Mouse (Mus musculus) lung, postnatal 4 days (tissue): ENCODE data around the gene Hat1.
A peak's percentile ranks its signal among the peaks of the same experiment; 100 is the strongest.
"Not testable (repeated sequence)": the region's sequence is repeated elsewhere in the genome, so short reads cannot be mapped to it uniquely, and the experiment has no call there.

Experiments
- DNase-seq, 2 experiments: peaks; one replicate each; pipeline ENCODE4 v3.0.0; 2021

Gene Hat1

DNA sequence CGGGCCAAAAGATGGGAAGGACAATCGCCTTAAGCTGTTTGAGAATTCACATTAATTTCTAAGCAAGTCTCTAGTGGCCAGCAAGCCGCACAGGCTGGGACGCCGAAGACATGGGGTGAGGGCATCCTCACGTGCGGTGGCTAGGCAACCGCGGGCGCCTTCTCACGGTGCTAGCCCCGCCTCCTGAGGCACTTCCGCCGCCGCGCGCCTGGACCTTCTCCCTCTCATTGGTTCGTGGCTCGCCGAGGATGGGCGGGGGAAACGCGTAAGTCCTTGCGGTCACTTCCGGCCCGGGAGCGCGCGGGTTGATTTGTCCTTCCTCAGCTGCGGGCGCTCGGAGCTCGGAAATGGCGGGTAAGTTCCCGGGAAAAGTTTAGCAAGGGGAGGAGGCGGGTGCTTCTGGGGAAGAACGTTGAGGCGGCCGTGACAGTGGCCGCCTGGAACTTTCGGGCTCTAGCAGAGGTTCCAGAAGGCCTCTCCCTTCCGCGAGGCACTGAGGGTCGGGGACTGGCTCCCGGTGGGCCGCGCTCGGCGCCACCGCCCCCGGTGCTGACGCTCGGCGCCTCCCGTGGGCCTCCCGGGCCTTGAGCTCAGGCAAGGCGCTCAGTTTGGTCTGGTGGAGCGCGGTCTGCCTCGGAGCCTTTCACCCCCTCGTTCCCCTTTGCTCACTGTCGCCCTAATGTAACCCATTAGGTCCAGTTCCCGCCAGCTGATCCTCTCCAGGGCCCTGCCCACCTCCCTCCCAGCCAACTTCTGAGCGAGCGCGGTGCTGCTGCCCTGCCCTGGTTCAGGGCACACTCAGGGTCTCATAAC is at the start of gene Hat1:
Gene Hat1 (plus strand): TSS at position 8 of the 813 bp plus-strand sequence.
- DNase-seq: peak; percentile 96 to 97

DNA sequence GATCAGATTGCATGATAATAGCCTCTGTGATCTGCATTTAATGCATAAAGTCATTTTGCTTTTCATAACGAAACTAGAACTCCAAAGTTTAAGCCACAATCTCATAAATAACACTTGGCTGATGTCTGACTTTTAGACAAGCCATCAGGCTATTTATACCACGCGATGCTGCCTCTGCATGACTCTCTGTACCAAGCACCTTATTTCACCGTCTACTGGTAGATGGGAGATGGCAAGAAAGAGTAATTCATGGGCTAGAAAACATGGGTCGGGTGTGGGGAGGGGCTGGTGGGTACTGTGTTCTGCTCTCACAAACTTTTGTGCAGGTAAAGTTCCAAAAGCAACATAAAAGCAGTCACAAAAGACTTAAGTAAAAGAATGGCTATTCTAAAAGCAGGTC is 48.6 kb upstream of the Hat1 start:
- DNase-seq: no peak

DNA sequence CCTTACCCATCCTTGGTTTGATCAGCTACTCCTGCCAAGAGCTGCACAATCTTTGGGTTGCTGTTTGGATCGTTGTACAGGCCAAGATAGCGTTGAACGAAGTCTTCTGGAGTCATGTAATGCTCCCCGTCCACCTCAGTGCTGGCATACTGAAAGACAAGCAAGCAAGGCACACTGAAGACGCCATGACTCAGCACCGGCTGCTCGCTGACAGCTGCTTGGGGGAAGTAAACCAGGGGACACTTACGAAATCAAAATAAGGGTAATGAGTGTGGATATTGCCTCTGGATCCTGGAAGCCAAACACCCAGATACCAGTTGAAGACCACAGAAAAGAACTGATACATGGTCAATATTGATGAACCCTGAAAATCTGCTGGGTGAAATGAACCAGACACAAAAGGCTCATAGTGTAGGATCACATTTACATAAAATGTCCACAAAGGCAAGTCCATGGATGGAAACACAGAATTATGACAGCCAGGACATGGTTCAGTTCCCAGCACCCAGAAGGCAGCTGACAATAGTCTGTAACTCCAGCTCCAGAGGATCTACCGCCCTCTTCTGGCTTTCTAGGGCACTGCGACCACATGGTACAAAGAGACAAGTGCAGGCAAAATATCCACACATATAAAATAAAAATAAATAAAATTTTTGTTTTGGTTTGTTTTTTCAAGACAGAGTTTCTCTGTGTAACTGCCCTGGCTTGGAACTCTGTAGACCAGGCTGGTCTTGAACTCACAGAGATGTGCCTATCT is 44.7 kb upstream of the Hat1 start:
- DNase-seq: peak in 1 of 2 experiments; percentile 19

DNA sequence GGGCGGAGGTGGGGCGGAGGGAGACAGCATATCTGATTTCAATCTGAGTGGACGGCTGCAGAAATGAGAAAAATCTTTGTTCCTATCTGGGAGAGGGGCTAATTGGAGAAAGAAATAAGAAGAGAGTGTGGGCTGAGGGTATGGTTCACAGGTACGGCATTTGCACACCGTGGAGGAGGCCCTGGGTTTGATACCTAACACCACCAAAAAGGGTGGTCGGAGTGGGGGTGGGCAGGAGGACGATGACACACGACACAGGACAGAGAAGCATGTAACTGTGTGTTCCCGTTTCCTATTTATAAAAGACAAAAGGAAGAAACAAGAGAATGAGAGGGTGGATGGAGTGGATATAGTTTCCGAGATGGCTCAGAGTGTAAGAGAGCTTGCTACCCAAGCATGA is 41.6 kb upstream of the Hat1 start:
- no peak for DNase-seq

DNA sequence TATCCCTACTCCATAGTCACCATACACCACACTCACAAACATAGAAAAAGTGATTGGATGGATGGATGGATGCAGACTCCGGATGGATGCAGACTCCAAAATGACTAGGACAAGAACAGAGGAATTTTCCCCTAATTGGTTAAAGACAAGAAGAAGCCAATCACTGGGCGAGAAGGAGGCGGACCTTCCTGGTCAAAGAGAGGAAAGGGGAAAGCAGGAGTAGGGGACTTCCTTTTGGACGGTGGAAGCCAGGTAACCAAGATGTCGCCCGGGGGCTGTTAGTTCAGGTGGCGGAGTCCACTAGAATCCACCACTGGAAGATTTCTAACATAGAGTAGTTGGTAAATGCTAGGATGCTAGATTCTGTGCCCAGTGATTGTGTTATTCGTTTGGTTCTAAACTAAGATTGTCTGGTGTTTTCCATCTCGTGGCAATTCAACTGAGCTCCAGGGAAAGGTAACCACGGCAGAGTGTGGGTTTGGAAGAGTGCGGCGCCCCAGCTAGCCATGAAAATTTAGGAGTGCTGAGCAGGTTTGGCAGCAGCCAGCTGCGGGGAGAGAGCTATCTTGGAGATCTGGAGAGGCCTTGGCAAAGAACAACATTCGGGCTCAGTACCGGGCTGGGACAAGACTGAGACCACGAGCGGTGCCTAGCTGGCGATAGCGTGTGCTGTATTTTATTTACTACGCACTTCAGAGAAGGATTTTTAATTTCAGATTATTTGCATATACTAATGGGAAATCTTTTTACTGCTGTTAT is 40.8 kb upstream of the Hat1 start:
- no peak for DNase-seq

DNA sequence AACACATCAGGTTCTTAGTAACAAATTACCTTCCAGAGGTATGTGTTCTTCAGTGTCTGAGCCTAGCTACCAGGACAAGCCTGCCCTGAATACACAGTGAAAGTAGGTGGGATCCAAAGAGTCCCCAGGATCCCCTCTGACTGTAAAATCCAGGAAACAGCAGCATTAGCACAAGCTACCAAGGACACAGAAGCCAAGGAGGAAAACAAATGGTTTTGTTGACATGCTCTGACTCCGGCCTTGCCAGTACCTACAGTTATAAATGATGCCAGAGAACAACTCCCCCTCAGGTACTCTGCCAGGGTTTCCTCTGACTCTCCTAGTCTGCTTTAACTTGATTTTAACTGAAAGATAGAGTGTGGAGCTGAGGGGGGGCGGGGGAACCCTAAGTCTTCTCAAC is 39.2 kb upstream of the Hat1 start:
- no peak for DNase-seq

DNA sequence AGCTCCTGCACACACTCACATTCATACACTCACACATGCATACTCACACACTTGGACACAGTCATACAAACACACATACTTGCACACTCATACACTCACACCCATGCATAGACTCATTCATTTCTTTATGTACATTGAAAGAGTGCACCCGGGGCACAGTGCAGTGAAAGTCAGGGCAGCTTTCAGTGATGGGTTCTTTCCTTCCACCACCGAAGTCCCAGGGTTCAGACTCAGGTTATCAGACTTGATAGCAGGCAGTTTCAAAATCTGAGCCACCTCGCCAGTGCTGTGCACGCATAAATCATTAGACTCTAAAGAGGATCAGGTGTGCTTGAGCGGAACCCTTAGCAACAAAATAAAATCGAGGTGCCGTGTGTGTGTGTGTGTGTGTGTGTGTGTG is 38.6 kb upstream of the Hat1 start:
- no peak for DNase-seq

DNA sequence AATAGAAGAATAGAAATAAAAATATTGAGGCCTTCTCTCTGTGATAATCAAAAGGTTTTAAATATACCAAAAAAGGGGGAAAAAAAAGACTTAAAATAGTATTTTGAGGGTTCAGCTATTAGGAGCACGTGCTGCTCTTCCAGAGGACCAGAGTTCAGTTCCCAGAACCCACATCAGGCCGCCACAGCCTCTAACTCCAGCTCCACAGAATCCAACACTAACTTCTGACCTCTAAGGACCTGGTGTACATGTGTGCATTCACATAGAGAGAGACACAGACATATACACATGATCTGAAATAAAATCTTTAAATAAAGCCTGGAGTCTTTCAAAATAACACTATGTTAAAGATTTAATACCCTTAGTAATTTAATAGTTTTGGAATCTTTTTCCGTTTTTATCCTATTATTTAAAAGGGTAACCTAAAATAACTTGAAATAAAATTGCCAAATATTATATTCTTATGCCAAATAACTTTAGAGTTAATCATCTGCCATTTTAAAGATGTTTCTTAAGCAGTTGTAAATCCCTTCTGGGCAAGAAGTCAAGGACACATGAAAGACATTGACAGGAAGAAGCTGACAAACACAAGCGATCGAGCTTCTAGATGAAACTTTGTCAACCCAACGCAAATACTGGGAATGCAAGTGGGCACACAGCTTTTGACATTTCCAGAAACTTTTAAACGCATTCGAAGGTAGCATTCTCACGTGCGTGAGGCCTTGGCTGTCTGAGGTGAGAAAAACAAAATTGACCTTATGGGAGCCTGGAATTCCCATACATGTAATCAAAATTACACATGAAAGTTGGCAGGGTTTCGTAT is 37.6 kb upstream of the Hat1 start:
- no peak for DNase-seq

DNA sequence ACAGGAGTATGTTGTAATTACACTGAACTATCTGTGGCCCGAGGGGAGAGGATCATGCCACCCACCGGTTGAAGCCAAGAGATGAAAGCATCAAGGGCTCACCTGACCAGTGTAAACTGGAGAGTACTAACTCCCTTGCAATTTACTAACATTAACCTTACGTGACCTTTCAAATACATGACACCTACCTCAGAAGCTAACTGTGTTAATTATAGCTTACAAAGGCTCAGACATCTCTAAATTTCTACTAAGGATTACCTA is 37.1 kb upstream of the Hat1 start:
- no peak for DNase-seq

DNA sequence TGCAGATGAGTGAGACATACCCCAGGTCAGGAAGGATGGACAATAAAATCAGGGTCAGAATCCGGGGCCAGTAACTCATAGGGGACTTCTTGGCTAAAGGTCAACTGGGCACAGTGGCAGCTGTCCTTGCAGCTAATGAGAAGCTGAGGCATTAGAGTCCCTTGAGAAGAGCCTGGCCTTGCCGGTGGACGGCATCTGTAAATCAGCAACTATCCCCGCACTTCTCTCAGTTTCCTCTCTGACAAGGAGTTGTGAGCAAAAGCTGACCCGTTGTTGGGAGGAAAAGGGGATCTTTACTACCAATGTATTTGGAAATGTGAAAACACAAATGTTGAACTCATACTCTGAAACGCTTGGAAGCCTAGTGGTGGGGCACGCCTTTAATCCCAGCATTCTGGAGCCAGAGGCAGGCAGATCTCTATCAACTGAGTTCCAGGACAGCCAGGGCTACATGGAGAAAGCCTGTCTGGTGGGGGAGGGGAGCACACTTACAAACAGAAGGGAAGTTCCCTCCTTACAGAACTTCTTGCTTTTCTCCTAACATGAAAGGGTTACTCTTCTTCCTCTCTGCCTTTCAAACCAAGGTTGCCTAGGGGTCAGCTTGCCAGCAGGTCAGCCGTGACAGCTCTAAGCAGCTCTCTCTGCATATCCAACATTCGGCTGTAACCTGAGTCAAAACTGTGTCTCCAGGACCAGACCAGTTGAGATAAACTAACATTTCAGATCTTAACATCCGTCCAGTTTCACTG is 35.3 kb upstream of the Hat1 start:
- DNase-seq: no peak

DNA sequence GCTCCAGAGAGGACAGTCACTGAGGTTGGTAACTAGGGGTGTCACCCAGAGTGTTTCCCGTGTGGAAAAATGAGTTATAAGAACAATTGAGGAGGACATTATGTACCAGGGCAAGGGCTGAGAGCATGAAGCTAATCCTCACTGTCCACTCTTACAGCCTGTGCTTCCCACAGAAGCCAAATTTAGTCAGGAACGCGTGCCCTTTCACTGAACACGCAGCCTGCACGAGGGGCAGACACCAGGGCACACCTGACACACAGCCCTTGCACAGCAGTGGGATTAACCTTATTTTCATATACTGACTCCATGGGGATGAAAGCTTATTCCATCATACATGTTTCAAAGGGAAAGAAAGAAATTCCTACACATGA is 34.7 kb upstream of the Hat1 start:
- DNase-seq: no peak

DNA sequence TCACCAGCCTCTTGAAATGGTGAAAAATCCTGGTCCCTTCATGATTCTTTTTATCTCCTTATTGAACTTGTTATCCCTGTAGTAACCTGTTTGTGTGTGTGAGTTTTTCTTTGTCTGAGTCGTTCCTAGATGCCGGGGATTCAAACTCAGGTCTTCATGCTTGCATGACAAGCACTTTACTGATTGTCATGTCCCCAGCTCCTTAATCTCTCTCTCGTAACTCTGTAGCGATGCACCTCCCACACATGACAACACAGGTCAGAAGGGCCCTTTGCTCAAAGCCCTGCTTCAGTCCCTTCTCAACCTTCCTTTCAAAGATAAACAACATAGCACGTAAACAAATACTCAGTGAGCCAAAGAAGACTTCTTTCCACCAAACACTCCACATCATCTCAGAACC is 30.4 kb upstream of the Hat1 start:
- no peak for DNase-seq

DNA sequence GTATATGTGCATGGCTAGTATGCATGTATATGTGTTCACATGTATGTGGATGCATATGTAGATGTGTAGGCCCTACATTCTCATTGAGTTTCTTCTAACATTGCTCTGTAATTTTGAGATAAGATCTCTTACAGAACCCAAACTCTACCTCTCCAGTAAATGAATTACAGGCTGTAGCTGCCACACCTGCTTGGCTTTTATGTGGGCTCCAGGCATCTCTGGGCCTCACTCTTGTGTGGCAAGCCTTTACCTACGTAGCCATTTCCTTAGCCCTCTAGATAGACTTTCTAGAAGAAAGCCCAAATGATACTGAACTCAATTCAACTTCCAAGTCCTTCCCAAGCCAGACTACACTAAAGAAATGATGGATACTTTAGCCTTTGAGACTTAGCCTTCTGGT is 28.6 kb upstream of the Hat1 start:
- DNase-seq: no peak

DNA sequence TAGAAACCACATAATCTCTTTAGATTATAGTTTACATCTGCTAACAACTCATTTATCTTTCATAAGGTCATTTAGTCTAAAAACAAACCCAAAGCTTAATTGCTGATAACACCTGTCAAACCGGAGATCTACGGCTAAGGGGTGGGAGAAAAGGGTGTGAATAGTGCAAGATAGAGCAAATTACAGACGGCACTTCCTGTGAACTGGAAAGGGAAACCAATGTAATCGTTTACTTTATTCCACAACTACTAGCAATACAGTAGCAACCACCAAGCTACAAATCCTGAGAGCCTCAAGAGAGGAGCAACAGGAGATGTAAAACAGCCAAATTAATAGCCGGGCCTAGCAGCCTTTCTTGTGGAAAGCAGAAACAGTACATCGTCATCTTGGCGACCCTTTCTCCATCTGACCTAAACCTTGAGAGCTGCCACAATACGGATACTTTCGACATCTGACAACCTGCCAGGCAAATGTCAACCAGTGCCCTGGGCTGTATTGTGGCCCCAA is 22.1 kb upstream of the Hat1 start:
- DNase-seq: no peak

DNA sequence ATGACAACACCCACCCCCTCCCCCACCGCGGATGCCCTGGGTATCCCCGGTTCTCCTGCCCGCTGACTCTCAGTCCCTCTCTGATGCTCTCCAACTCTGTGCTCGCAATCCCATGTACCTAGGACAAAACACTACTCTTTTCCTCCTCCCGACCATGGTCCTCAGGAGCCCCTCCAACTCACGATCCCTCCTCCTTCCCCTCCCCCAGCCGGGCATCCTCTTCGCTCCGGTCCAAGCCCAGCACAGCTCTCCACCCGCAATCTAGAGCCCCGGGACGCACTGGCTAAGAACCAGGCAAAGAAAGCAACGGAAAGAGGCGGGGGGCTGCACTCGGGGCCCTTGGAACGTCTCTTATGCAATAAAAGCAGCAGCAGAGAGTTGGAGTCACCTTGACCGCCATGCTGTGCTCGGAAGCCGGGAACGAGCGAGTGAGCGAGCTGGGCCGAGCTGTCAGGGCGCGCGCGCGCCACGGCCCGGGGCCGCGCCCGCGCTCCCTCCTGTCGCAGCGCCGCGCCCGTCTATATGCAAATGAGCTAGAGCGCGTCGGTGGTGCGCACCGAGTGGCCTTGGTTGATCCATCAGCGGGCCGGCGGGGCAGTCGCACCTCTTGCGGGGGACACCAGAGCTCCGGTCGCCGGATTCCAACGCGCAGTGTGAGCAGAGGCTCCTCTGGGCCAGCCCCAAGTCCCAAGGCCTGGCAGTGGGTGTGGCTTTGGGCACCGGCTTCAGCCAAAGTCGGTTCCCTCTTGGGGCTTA is 21.5 kb upstream of the Hat1 start, which contains the start of gene Slc25a12:
Gene Slc25a12 (minus strand): TSS at position 625 of the 756 bp plus-strand sequence.
- DNase-seq: peak; percentile 82 to 89

DNA sequence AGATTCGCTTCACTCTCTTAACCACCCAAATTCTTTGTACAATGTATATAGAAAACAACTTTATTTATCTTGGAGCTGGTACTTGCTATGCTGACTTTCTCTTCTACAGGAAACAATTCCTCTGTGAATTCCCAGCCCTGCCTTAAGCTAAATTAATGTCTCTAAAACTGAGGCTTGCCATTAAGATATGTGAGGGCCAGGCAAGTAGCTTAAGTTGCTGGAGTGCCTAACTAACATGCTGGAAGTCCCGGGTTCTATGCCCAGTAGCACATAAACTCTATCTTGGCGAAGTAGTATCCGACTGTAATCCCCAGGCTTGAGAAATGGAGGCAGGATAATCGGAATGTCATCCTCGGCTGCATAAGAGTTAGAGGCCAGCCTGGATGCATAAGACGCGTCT is 20.7 kb upstream of the Hat1 start:
- no peak for DNase-seq

DNA sequence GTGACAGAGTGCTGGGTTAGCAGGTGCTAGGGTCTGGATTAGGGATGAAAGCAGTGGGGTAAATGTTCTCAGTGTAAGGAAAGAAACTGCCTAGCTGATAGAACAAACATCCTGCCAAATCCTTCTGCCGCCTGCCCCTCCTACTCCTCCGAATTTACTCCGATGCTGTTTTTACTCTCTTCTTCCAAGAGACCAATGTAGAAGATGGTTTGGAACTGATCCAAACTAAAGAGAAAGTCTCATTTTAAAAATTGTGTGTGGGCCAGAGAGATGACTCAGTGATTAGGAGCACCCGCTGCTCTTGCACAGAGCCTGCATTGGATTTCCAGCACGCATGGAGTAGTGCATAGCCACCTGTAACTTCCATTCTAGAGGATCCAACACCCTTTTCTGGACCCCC is 17.0 kb upstream of the Hat1 start:
- no peak for DNase-seq

DNA sequence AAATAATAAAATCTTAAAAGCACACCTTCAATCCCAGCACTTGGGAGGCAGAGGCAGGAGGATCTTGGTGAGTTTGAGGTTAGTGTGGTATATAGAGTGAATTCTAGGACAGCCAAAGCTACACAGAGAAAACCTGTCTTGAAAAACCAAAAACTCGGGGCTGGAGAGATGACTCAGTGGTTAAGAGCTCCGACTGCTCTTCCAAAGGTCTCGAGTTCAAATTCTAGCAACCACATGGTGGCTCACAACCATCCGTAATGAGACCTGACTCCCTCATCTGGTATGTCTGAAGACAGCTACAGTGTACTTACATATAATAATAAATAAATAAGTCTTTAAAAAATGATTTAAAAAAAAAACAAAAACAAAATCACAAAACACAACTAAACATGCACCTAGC is 16.5 kb upstream of the Hat1 start:
- not testable (repeated sequence) for DNase-seq

DNA sequence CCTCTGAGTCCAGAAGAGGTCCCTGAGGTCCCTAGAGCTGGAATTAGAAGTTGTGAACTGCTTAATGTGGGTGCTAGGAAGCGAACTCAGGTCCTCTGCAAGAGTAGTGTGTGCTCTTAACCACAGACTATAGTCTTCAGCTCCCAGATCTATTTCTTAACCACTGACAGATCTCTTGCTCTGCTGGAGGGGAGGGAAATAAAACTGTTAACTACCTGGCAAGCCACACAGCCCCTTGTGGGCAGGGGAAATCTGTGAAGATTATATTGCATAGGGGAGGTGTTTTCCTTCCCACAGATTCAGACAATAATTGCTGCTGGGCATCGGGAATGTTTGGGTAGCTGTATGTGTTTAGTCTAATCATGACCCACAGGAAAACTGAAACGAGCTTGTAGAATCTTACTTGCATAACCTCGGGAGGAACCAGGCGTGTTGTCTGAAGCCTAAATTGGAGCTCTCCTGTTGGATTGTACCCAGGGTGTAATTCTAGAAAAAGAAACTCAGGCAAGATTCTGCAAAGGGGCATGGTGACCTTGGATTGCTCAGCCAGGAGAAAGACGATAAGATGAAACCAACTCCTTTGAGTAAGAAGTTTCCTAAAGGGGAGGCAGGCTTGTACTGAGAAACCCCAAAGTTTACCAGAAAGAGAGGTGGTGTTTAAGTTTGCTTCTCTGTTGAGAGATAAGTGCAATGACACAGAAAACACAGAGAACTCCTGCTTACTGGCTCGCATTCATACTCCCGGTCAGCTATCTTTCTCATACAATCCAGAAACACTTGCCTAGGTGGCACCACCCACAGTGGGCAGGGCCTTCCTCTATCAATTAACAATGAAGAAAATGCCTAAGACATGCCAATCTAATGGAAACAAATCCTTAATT is 14.2 kb upstream of the Hat1 start:
- no peak for DNase-seq

DNA sequence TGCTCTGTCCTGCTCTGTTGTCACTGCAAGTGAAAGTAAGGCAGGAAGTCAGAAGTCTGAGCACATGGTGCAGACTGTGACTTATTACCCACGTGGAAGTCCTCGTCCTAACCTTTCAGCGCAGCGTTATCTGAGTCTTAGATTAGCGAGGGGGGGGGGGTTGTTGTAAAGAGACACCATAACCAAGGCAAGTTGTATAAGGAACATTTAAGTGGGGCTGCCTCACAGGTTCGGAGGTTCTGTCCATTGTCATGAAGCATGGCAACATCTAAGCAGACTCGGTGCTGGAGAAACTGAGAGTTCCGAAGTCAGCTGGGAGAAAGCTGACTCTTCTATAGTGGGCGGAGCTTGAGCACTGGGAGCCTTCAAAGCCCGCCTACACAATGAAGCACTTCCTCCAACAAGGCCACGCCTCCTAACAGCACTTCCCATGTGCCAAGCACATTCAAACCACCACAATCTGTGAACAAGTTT is 12.3 kb upstream of the Hat1 start:
- no peak for DNase-seq
